Mouse (Mus musculus) left cerebral cortex, postnatal 10 days (tissue): ENCODE measurements around the gene Basp1. TPM values are rescaled to one million over a fixed set of nuclear protein-coding genes. Genes with fewer than 3 reads are reported as not detected.
A peak's percentile ranks its signal among the peaks of the same experiment; 100 is the strongest.

Experiments
- DNase-seq, 2 experiments: peaks; one replicate each; pipeline ENCODE4 v3.0.0; 2021 to 2022; ENCODE audit warnings: low spot score in 2 of 2, mixed read lengths in 1 of 2; ENCODE audit errors: extremely low spot score in 1 of 2
- intact Hi-C: fragments of 180-260 bp; cut with DNase I; formaldehyde crosslinking; loops from one replicate; pipeline ENCODE4 v1.15.1; 2025
- total RNA-seq, 2 experiments: library from RNA; stranded (reverse); gene quantifications; 2 replicates each; pipeline ENCODE4 v1.2.3; 2021

The Basp1 gene
- total RNA-seq, 2 experiments from 2014 or later = 1,244 to 1,287 TPM

DNA sequence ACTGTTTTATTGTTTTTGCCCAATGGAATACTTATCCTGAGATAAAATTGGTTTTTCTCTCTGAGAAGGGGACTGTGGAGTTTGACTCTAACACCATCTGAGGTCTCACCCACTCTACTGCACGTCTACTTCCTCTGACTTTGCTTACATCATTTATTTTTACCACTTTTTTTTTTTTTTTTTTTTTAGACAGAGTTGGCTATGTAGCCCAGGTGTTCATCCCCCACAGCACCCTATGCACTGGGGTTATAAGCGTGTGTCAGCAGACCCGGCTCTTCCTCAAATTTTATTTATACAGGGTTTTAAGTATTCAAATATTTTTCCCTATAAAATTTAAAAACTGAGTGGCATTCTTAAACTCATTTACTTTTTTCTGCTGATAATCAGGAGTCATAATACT is 16.6 kb upstream of the Basp1 start:
- no peak for DNase-seq
- intact Hi-C loops = loop anchor here (10.0 kb wide), 2 partner anchors 365 to 525 kb away; no protein-coding TSS in a partner anchor

DNA sequence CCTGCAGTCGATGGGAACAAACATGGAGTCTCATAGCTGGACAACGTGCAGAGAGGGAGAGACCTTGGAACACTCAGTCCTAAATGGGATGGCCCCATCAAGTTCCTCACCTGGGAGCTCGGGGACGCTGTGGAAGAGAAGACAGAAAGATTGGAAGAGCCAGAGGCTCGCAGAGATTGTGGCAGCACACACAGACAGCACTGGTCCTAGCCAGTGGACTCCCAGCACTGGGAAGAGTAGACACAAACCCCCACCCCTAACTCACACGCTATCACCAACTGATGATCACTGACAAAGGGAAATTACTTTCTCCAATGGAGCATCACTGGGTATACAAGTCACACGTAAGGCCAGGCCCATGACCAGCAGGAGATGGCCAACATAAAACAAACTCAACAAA is 15.4 kb upstream of the Basp1 start:
- no peak for DNase-seq
- intact Hi-C loops = no loop called here

DNA sequence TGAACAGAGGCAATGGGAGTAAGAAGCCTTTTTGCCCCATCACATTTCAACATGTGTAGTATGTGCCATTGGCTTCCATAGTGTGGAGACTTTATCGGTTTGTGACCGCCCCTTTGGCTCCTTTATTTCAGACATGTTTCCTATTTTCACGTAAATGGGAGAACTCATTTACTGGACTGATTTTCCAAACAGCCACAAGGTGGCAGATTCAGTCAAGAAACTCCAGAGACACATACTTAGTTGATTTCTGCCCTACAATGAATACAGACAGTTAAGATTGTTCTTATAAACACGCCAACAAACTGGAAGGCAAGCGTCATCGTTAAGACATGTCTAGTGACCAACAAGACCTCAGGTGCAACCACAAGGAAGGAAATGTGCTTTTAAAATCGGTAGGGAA is 15.0 kb upstream of the Basp1 start:
- intact Hi-C loops = no loop called here
- DNase-seq = no peak

DNA sequence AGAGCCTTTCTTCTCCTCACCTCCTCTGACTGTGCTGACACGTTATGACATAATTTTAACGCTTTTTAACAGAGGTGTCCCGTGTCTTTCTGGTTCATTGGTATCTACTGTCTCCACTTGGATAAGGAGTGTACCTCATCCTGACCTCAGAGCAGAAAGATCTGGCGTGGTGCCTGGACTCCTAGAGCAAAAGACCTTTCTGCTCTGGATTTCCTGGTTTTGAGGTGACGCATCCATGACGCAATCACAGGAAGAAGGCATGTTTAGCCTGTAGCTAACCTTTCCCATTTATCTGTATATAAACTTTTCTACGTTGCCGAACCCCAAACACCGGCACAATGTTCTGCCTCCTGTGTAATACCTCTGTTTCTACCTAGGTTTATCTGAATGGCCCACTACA is 6.7 kb upstream of the Basp1 start:
- intact Hi-C loops = no loop called here
- no peak for DNase-seq

DNA sequence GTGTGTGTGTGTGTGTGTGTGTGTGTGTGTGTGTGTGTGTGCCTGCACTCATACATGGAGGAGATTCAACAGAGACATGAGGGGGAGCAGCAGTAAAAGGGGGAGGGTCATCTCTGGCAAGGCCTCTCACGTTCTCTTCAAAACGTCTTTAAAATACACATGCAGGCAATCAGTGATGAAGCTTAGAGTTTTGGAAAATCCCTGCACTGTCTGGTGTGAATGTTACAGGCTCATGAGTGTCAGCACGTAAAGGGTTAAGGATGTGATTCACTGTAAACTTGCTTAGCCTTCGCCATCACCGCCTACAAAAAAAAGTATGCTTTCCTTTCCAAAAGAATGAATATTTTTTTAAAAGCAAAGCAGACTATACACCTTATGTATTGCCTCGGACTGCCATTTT is 2.8 kb upstream of the Basp1 start:
- intact Hi-C loops = loop anchor here (10.0 kb wide), 3 partner anchors 122 to 272 kb away; no protein-coding TSS in a partner anchor
- DNase-seq = no peak

DNA sequence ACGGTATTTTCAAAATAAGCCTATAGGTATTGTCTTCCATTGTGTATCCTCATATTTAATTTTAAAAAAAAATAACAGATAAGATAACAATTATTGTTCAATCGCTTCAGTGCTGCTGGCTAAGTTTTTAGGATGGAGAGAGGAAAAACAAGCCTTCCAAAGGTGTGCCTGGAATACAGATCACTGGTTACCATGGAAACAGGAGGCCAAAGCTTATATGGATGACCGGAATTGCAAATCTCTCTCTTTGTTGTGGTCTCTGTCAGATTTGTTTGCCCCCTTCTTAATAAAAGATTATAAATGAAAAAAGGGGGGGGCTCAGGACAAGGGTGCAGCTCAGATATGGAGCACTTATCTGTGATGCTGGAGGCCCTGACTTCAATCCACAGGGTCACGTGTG is 2.4 kb upstream of the Basp1 start:
- no peak for DNase-seq
- intact Hi-C loops = loop anchor here (2.0 to 10.0 kb wide), 5 partner anchors 121 to 765 kb away; no protein-coding TSS in a partner anchor

DNA sequence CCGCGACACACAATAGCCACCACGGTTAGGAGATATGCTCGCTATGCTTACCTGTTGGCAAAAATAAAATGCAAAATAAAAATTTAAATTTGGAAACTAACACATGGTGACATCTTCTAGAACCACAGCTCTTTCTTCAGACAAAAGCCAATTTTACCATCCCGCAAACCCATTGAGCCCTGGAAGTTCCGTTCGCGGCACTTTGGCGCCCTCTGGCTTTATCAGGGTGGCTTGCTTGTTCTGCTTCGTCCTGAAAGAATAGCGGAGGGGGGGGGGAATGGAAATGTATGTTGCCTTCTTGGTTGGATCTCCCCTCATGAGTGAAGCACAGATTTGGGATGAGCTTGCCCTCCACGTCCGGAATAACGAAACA is 1.2 kb upstream of the Basp1 start:
- peak; percentile 89 to 90 for DNase-seq

DNA sequence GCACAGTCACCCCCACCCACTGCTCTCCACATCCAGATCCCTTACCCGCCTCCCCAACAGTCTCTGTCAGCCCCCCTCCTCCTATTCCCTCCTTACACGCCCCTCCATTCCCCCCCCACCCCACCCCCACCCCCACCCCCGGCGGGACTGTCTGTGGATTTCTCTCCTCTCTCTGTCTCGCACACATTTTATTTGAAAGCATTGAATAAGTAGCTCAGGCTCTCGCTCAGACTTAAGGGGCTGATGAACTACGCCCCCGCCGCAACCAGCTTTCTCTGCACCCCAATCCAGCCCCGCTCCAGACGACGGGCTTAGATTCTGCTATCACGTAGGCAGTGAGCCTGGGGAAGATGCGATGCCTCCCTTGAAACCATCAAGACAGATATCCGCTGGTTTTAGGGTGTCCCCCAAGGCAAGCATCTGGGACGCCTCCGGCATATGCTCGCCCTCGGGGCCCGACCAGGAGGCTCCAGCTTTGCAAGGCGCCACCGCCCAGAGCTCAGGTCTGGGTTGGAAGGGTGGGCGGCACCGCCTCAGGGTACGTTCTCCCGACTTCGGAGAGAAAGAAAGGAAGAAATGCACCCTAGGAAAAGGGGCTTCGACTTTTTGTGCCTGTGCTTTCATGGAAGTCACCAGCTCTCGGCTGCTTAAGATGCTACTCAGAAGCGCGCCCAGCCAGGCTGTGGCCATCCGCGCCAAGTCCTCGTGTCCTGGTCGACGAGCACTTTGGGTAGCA is 615 bp upstream of the Basp1 start:
- peak; percentile 58 to 67 for DNase-seq
- intact Hi-C loops = loop anchor here (2.0 to 10.0 kb wide), 8 partner anchors 52 to 817 kb away; no protein-coding TSS in a partner anchor

More for the DNA sequence above, 1.2 kb upstream of the Basp1 start:
- intact Hi-C loops = loop anchor here (2.0 to 10.0 kb wide), 8 partner anchors 52 to 817 kb away; no protein-coding TSS in a partner anchor

DNA sequence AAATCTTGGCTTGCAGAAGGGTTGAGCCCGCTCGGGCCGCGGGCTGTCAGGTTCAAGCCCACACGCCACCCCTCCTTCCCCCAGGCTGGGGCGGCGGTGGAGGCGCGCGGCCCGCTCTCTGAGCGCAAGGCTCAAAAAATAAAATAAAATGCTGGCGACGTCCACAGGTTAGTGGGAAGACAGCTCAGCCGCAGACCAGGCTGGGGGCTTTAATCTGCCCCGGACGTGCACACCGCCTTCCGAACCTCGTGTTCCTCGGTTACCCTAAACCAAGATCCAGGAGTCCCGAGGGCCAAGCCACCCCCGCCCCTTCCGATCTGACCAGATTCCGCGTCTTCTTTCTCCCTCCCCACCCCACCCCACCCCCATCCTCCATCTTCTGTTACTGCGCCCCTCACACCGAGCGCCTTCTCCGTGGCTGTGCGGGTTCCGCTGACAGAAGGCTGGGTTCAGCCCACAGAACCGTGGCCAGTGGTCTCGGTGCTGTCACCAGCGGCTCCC is 753 bp downstream of the Basp1 start:
- peak in 1 of 2 experiments; percentile 60 for DNase-seq
- intact Hi-C loops = loop anchor here (5.0 to 10.0 kb wide), 6 partner anchors 51 to 816 kb away; no protein-coding TSS in a partner anchor

DNA sequence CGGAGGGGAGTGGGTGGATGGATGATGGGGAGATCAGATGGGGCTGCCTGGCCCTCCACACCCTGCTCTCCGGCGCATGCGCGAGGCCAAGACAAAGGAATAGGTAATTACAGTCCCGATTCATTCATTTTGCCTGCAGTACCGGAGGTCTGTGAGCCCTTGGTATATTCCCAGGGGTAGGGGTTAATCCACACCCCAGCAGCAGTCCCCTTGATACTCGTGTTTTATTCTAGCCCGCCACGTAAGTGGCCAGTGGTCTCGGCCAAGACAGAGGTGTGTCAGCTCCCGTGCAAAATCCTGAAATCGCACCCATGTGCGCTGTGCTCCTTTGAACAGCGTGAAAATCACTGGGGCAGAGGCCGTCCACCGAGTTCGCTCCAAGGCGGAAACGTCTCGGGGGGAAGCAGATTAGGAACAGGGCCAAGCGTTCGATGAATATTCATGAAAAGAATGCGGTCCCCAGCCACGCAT is 1.4 kb downstream of the Basp1 start:
- intact Hi-C loops = loop anchor here (5.0 to 10.0 kb wide), 6 partner anchors 50 to 815 kb away; no protein-coding TSS in a partner anchor
- peak; percentile 67 to 78 for DNase-seq

DNA sequence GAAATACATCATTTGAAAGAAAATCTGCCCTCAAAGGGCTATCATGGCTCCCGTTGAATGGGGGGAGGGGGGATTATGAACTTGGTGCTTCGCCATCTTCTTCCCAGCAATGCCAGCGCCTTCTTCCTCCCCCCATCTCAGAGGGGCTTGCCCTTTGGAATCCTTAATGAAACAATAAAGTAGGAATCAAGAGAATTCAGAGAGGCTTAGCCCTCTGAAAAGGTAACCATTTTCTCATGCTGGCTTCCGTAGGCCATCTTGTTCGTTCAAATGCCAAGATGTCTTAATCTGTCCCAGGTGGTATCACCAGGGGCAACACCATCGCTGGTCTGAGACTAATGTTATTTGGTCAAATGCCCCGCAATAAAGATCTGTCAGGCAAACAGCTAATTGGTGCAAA is 2.1 kb downstream of the Basp1 start:
- intact Hi-C loops = loop anchor here (5.0 to 10.0 kb wide), 6 partner anchors 49 to 814 kb away; no protein-coding TSS in a partner anchor
- DNase-seq = no peak

DNA sequence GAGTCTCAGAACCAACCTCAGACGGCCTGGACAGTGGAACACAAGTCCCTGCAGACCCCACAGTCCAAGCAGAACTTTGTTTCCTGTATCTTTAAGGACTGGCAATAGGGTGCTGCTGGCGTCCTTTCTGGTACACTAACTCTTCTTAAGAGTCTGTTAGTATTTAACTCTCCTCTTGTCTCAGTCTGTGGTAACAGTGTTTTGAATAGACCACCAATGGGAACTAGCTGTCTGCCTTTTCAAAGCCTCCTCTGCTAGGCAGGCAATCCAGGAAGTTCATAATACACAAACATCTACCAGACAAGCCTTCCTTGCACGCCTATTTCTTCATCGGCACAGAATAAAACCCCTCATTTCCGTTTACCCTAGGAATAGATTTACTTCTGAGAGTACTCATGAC is 7.6 kb downstream of the Basp1 start:
- DNase-seq = no peak
- intact Hi-C loops = no loop called here

DNA sequence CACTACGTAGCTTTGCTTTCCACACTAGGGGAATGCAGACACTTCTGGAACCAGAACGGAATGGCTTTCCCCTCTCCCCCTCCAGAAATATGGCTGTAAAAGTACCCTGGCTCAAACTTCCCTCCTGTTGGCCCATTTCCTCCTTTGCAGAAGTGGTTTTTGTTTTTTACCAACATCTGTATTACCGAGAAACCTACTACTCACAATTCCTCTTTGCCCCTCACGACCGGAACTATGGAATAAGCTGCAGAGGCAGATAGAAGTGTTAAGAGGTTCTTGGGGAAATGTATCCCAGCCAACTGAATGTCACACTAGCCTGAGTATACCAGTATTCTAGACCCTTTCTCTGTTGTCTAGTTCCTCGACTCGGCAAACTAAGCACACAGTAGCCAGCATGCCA is 9.7 kb downstream of the Basp1 start:
- intact Hi-C loops = no loop called here
- no peak for DNase-seq

DNA sequence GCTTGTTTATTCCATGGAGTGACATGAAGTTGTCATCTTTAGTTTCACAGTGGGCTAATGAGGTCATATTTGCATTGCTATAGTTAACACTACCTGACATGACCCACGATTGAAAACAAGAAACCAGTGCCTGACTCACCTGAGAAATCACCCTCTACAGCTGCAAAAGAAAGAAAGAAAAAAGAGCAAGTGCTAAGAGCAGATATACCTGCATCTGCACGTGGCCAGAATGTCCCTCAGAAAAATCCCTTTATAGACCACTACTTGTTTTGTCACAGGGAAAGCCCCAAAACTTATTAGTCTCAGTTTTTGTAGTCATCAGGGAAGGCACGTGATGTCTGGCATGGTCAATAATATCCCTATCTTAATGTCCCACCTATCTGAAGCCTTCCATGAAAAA is 11.6 kb downstream of the Basp1 start:
- intact Hi-C loops = no loop called here

DNA sequence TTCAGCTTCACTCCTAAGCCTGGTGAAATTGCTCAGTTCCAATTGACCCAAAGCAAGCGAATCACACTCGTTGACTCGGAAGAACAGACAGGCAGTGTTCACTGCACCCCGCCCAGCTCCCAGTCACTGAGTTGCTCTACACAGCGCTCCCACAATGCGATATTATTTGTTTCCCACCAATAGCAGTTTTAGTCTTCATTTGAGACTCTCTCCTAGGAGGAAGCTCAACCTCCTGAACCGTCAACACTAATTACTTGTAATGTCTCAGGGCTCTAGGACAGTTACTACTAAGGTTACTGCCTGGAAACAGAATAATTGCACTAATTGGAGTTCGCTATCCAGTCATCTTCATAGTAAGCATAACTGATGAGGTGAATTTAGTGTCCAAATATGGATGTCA is 13.3 kb downstream of the Basp1 start:
- intact Hi-C loops = no loop called here
- DNase-seq = no peak

More for the DNA sequence above, 11.6 kb downstream of the Basp1 start:
- no peak for DNase-seq

DNA sequence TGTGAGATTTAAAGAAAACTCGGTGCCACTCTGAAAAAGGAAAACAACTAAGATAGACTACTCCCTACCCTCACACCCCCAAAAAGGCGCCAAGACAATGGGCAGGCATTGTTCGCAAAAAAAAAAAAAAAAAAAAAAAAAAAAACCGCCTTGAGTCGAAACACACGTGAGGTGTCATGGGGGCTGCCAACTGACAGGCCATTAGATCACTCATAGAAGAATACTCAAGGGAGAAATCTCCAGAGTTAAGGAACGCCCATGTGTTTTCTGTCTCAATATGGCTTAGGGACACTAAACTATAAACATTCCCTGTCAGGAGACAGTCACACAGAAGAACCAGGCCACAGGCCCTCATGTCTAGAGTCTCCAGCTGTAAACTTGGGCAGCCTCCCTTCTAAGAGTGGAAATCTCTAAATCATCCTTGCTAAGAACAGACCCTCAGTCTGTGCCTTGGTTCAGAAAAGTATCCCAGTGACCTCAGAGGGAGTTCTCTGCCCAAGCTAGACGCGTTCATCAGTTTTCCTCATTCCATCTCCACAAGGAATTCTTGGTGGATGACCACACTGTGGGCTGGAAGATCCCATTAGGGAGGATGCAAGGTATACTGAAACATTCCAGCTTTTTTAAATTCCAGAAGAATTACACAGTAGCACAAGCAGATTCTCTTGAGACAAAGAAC is 17.5 kb downstream of the Basp1 start:
- intact Hi-C loops = no loop called here
- DNase-seq = no peak

DNA sequence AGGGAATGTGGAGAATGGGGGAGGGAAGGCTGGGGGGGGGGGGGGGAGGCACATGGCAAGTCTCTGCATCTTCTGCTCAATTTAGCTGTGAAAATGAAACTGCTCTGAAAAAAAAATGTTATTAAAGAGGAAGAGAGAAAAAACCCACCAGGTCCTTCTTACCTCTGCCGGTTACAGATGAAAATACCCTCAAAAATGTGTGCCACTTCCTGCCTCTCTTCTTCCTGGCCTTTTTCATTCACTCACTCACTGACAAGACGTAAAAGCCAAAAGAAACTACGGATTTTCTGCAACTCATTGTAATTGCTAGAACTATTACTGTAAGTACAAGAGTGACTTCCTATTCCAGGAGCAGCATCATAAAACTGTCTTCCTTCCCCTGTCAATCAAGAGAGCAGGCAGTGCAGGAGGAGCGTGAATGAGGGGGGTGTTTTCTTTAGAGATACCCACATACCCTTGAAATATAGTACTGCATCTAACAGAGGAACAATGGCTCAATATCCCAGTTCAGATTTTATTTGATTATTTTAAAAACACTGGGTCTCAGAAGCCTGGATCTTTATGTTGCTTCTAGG is 21.0 kb downstream of the Basp1 start:
- intact Hi-C loops = no loop called here
- no peak for DNase-seq

DNA sequence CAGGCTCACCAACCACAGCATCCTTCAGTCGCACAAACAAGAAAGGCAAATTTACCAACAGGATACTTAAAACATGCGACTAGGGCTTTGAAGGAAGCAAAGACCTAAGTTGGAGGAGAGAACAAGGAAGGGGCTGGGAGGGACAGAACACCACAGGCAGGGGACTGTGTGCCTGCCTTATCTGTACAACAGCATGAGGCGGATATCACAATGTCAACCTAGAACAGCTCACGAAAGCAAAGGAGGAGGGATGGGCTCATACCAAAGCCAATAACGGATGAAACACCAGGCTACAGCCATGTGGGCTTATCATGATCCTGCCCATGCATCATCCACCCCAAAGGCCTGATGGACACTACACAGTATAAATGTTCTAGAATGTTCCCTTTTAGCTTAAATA is 22.4 kb downstream of the Basp1 start:
- intact Hi-C loops = no loop called here
- DNase-seq = no peak

DNA sequence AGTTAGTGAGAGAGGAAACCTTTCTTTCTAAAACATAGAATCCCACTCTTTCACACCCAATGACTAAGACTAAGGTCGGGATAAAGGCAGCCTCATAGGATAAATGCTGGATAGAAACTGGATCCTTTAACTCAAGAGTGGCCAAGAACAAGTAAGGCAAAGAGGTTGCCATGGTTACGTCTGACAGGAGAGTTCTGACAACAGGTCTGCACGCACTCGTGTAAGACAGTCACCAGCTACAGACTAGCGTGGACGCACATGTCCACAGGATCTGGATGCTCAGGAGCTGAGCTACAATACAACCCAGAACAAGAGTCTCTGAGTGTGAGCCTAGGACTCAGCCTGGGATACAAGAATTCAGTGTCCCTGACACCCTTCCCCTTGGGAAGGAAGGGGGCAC is 26.0 kb downstream of the Basp1 start:
- DNase-seq = no peak
- intact Hi-C loops = no loop called here
